Mouse (Mus musculus) lung, postnatal 4 days (tissue): ENCODE measurements around the gene Col6a5.

Source experiments
- DNase-seq, 2 experiments: peaks; one replicate each; pipeline ENCODE4 v3.0.0; 2021

The Col6a5 gene

DNA sequence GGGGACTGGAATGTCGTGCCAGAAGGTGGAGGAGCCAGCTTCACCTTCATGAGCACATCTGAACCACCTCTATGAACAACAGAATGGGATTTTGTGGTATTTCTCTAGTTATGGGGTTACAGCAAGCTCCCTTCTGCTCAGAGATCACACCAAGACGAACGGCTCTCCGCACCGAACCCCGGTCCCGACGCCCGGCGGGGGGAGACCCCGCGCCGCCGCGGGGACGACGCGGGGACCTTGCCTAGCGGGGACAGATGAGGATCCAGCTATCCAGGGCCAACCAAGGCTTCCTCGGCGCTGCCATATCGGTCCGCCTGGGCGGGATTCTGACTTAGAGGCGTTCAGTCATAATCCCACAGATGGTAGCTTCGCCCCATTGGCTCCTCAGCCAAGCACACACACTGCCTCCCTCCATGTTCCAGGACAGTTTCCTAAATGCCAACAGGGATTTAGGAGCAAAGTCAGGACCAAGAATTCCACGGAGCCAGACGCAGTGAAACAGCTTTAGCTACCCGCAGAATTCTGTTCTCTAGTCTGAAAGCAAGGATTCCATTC is 141.2 kb downstream of the Col6a5 start:
- no peak for DNase-seq

DNA sequence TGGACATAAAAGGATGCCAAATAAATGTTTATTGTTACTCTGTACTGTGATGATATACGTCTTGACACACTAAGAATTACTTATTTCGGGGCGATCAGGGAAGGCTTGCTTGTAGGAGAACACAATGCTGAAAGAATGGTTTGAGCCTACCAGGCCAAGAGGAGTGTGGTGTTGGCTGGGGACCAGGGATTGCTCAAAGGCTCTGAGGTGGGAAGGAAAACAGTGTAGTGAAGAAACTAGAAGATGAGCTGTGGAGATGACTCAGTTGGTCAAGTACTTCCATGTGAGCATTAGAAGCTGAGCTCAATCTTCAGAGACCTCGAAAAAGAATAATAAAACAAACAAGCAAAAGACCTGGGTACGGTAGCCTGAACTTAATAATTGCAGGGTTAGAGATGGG is 146.0 kb downstream of the Col6a5 start:
- no peak for DNase-seq

DNA sequence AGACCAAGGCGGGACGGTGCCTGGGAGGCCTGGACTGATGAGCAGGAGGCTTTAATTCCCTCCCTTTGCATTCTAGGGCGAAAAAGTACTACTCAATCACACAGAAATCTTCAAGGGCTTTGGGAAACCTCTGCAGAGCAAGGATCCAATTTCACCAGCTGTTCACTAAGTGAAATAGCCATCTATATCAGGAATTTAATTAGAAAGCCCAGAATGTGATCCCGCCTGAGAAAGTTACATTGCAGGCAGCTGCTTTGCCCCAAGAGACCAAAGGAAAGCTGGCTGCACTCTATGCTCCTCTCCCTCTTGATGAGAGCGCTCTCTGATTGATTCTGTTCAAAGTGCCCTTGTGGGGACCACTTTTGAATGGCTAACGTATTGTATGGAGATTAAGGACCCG is 149.0 kb downstream of the Col6a5 start:
- DNase-seq: no peak

DNA sequence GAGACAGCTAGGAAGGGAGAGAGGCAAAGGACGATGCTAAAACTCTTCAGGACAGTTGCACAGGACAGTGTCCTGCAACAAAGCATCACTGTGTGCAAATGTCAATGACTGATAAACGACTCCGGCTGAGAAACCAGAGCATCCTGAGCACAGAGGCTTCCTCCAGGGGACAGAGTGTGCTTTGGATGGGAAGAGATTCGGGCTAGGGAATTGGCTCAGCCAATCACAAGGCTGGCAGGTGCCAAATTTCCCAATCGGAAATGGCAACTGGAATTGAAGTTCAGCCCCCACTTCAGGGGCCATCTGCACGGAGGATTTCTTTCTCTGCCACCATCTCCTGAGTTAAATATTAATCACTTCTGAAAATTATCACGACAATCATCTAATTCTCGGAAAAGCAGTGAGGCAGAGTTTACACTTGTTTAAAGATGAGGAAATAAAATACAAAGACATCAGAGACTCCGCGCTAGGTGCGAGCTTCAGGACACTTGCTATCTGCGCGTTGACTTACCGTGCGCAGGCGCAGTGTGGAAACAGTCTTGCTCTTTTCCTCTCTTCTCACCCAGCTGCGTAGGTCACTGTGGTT is 151.4 kb downstream of the Col6a5 start:
- DNase-seq: no peak
